Mouse (Mus musculus) layer of hippocampus, adult 2 months (tissue): Measurements from ENCODE around the gene Rpl18. TPM values are rescaled to one million over a fixed set of nuclear protein-coding genes. Genes with fewer than 3 reads are reported as not detected.
A peak's percentile ranks its signal among the peaks of the same experiment; 100 is the strongest.

Experiments
- DNase-seq, 2 experiments: peaks; one replicate each; pipeline ENCODE4 v3.0.0; 2022; ENCODE audit warnings: low spot score in 2 of 2
- H3K27ac ChIP-seq: fragments of 200-600 bp; 2 replicates; pipeline ENCODE4 v1.8.1; 2022
- H3K4me3 ChIP-seq: fragments of 200-600 bp; 2 replicates; pipeline ENCODE4 v1.8.1; 2022; ENCODE audit warnings: mild to moderate bottlenecking
- CTCF ChIP-seq: fragments of 200-600 bp; conservative IDR thresholded peaks from 2 replicates; pipeline ENCODE4 v1.8.1; 2022; ENCODE audit warnings: antibody characterized with exemption, mild to moderate bottlenecking, moderate library complexity
- total RNA-seq, 2 experiments: library from RNA; stranded (reverse); gene quantifications; 2 replicates each; pipeline ENCODE4 v1.2.3; 2021

Gene Rpl18
- total RNA-seq, 2 experiments from 2014 or later = 342 to 353 TPM

GRCm38 (mm10) chr7:45702809-45703520 is 12.3 kb upstream of the Rpl18 start:
- DNase-seq = no peak
- Histone ChIP-seq H3K27ac (peak overlapping the region; percentile 99), H3K4me3 (peak overlapping the region; percentile 72; the same call in 1 of the 2 replicates)
- TF ChIP-seq CTCF = no peak

- no peak for DNase-seq
- Histone ChIP-seq H3K27ac (peak overlapping the region; percentile 99), H3K4me3 (peak overlapping the region; percentile 72)
- TF ChIP-seq CTCF = no peak
Measured at GRCm38 (mm10) chr7:45703521-45704033, 11.7 kb upstream of the Rpl18 start.

GRCm38 (mm10) chr7:45704046-45704559 is 11.2 kb upstream of the Rpl18 start:
- peak; percentile 74 to 84 for DNase-seq
- H3K4me3 ChIP-seq = peak overlapping the region; percentile 72
- H3K27ac ChIP-seq = peak overlapping the region; percentile 99
- TF ChIP-seq CTCF = no peak

- peak within 1 kb of the TSS; percentile 99 for H3K27ac ChIP-seq
- H3K4me3 ChIP-seq = peak within 1 kb of the TSS; percentile 72
- peak; percentile 99 to 100 for DNase-seq
- TF ChIP-seq CTCF = no peak
Measured at GRCm38 (mm10) chr7:45704730-45705442, 10.4 kb upstream of the Rpl18 start, which contains the start of gene Dbp. TSS of gene Dbp (plus strand) at chr7:45705088.

GRCm38 (mm10) chr7:45705443-45705864 is 9.8 kb upstream of the Rpl18 start:
- DNase-seq = no peak
- Histone ChIP-seq H3K27ac (peak overlapping the region; percentile 99), H3K4me3 (peak overlapping the region; percentile 72)
- TF ChIP-seq CTCF = peak; percentile 47

GRCm38 (mm10) chr7:45705873-45706281 is 9.4 kb upstream of the Rpl18 start:
- DNase-seq = peak; percentile 83 to 84
- TF ChIP-seq CTCF = no peak
- peak overlapping the region; percentile 99 for H3K27ac ChIP-seq
- H3K4me3 ChIP-seq = peak overlapping the region; percentile 72

GRCm38 (mm10) chr7:45706721-45707241 is 8.5 kb upstream of the Rpl18 start:
- H3K27ac ChIP-seq = peak overlapping the region; percentile 99
- H3K4me3 ChIP-seq = peak overlapping the region; percentile 72
- peak; percentile 76 to 82 for DNase-seq
- TF ChIP-seq CTCF = peak; percentile 18; the same call in 1 of the 2 replicates

- H3K4me3 ChIP-seq = peak overlapping the region; percentile 72
- peak overlapping the region; percentile 99 for H3K27ac ChIP-seq
- peak; percentile 92 to 96 for DNase-seq
- no peak for TF ChIP-seq CTCF
Measured at GRCm38 (mm10) chr7:45707375-45707967, 7.8 kb upstream of the Rpl18 start.

GRCm38 (mm10) chr7:45708221-45708761 is 7.0 kb upstream of the Rpl18 start:
- H3K4me3 ChIP-seq = peak overlapping the region; percentile 72
- no peak for TF ChIP-seq CTCF
- peak overlapping the region; percentile 99 for H3K27ac ChIP-seq
- DNase-seq = no peak

- Histone ChIP-seq H3K27ac (peak overlapping the region; percentile 99), H3K4me3 (no peak overlapping the region; the same call in 1 of the 2 replicates)
- TF ChIP-seq CTCF = no peak
- DNase-seq = no peak
Measured at GRCm38 (mm10) chr7:45709036-45709435, 6.2 kb upstream of the Rpl18 start.

GRCm38 (mm10) chr7:45709677-45710355 is 5.4 kb upstream of the Rpl18 start:
- H3K4me3 ChIP-seq = no peak overlapping the region; the same call in 1 of the 2 replicates
- DNase-seq = no peak
- no peak for TF ChIP-seq CTCF
- peak overlapping the region; percentile 99 for H3K27ac ChIP-seq
